Mouse (Mus musculus) granulocyte monocyte progenitor cell, adult 5-6 weeks (primary cell): ENCODE results near the gene Cttnbp2. TPM values are rescaled to one million over a fixed set of nuclear protein-coding genes. Genes with fewer than 3 reads are reported as not detected.

ENCODE experiments used
- ATAC-seq: replicated peaks from 2 replicates; pipeline ENCODE4 v1.8.0; 2016; ENCODE audit warnings: mild to moderate bottlenecking, moderate TSS enrichment, inconsistent platforms; ENCODE audit not compliant: poor library complexity, severe bottlenecking
- total RNA-seq, 2 experiments: library from RNA; stranded (forward) in 1 of 2; stranded (reverse) in 1 of 2; fragments of 200-712, 200-1000 nt in 1 of 2; fragments of >200 nt in 1 of 2; fragmentation: Nextera tagmentation in 1 of 2; gene quantifications; 2 replicates each; pipeline ENCODE4 v1.2.3; 2014 to 2017

Gene Cttnbp2
- not detected in 2 replicates for total RNA-seq (2014; fragmentation: Nextera tagmentation)
- not detected in 2 replicates for total RNA-seq (2017)

GRCm38 (mm10) chr6:18514480-18515352 lies at the start of gene Cttnbp2:
Gene Cttnbp2, minus strand, starts transcription at chr6:18514843.
- ATAC-seq: peak; percentile 40

GRCm38 (mm10) chr6:18559019-18559418 lies 44.4 kb upstream of the Cttnbp2 start:
- peak; percentile 97 for ATAC-seq

GRCm38 (mm10) chr6:18547516-18548465 lies 33.1 kb upstream of the Cttnbp2 start:
- no peak for ATAC-seq

GRCm38 (mm10) chr6:18543878-18544277 lies 29.2 kb upstream of the Cttnbp2 start:
- no peak for ATAC-seq

- no peak for ATAC-seq
Measured at GRCm38 (mm10) chr6:18540396-18540795, 25.8 kb upstream of the Cttnbp2 start.

GRCm38 (mm10) chr6:18530394-18530793 lies 15.8 kb upstream of the Cttnbp2 start:
- ATAC-seq: no peak

GRCm38 (mm10) chr6:18517626-18518025 lies 3.0 kb upstream of the Cttnbp2 start:
- peak; percentile 84 for ATAC-seq

GRCm38 (mm10) chr6:18513611-18514473 lies 801 bp downstream of the Cttnbp2 start:
- ATAC-seq: peak; percentile 10; the same call in 1 of the 2 replicates

- no peak for ATAC-seq
Measured at GRCm38 (mm10) chr6:18511886-18512285, 2.8 kb downstream of the Cttnbp2 start.

GRCm38 (mm10) chr6:18508036-18508435 lies 6.6 kb downstream of the Cttnbp2 start:
- no peak for ATAC-seq

GRCm38 (mm10) chr6:18499833-18500232 lies 14.8 kb downstream of the Cttnbp2 start:
- ATAC-seq: no peak

GRCm38 (mm10) chr6:18492977-18493376 lies 21.7 kb downstream of the Cttnbp2 start:
- no peak for ATAC-seq

- ATAC-seq: no peak
Measured at GRCm38 (mm10) chr6:18492248-18492901, 22.3 kb downstream of the Cttnbp2 start.

GRCm38 (mm10) chr6:18485087-18485486 lies 29.6 kb downstream of the Cttnbp2 start:
- no peak for ATAC-seq

- ATAC-seq: no peak
Measured at GRCm38 (mm10) chr6:18484061-18484460, 30.6 kb downstream of the Cttnbp2 start.

GRCm38 (mm10) chr6:18482546-18482945 lies 32.1 kb downstream of the Cttnbp2 start:
- ATAC-seq: no peak

GRCm38 (mm10) chr6:18481781-18482180 lies 32.9 kb downstream of the Cttnbp2 start:
- ATAC-seq: no peak

GRCm38 (mm10) chr6:18477313-18477930 lies 37.2 kb downstream of the Cttnbp2 start:
- no peak for ATAC-seq

GRCm38 (mm10) chr6:18474983-18475382 lies 39.7 kb downstream of the Cttnbp2 start:
- ATAC-seq: no peak
